Mouse (Mus musculus): ENCODE results near the gene B4galnt2.

DNA sequence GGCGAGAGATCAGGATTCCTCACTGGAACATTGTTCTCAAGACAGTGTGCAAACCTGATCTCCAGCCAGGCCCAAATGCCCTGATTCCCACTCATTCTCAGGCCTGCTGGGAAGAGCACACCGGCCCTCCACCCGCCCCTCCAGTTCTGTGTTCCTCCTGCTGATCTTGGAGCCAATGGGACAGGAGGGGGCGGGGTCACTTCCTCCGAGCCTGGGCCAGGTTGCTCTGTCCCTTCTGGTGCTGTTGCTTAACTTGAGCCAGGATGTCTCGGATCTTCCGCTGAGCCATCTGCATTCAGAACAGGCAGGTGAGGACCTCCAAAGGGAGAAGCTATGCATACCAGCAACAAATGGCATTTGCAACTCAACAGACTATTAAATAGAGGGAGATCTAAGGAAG lies 48.6 kb upstream of the B4galnt2 start:
- no peak for TF ChIP-seq REST (IDR thresholded peaks at IDR 0.05; ENCODE audit: insufficient read depth, insufficient read length)
- TF ChIP-seq POLR2AphosphoS2 (IDR thresholded peaks at IDR 0.05; ENCODE audit: insufficient read length, low read depth), result no peak
- no peak for TF ChIP-seq POLR2A (IDR thresholded peaks at IDR 0.05; ENCODE audit: insufficient read length, low read depth)
- no peak for TF ChIP-seq TCF12 (IDR thresholded peaks at IDR 0.05; ENCODE audit: insufficient read depth, poor library complexity, severe bottlenecking)
- no peak for TF ChIP-seq CEBPB (IDR thresholded peaks at IDR 0.05; ENCODE audit: insufficient read depth, poor library complexity, severe bottlenecking)
- no peak for TF ChIP-seq MYOD1 (IDR thresholded peaks at IDR 0.05; ENCODE audit: control insufficient read depth in 1 of 3, insufficient read length in 2 of 3, low read depth in 2 of 3)
- TF ChIP-seq MAX (IDR thresholded peaks at IDR 0.05; ENCODE audit: low read depth), result no peak
- TF ChIP-seq USF1 (IDR thresholded peaks at IDR 0.05; ENCODE audit: low read depth), result no peak
- TF ChIP-seq MYOG (IDR thresholded peaks at IDR 0.05; ENCODE audit: control insufficient read depth in 1 of 3, insufficient read depth in 1 of 3, insufficient read length in 2 of 3, low read depth in 2 of 3), result no peak

All from myocyte (in vitro differentiated cells).